Mouse (Mus musculus): ENCODE measurements at regions not wholly inside any gene's neighbourhood (a gene's known extent, or its start where the extent isn't known, plus 50 kb on each side); places are given as distances from the start of the nearest gene placed in this dataset.

- no peak for DNase-seq
Observed at GRCm38 (mm10) chr12:39952854-39953253, 85.0 kb downstream of the Arl4a start.

GRCm38 (mm10) chr12:39951911-39952310 is 85.9 kb downstream of the Arl4a start:
- DNase-seq: no peak

GRCm38 (mm10) chr12:39950270-39950801 is 87.5 kb downstream of the Arl4a start:
- DNase-seq: no peak

GRCm38 (mm10) chr12:39942910-39943309 is 94.9 kb downstream of the Arl4a start:
- no peak for DNase-seq

GRCm38 (mm10) chr12:39941162-39941561 is 96.7 kb downstream of the Arl4a start:
- no peak for DNase-seq

DNA sequence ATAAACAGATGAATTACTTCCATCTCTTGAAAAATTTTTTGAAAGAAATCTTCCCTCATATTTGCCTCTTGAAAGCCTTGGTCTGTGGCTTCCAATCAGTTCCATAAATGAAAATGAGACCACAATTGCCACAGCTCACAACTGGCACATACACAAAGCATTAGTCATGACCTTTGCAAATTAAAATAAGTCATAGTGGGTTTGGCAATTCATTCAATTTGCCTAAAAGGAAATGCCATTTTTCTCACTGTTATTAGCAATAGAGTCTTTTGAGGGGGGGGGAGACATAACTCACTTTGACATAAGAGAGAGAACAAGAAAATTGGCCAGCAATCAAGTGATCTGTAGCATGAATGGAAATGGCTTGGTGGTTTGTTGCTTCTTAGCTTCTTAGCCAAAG is 98.8 kb downstream of the Arl4a start:
- DNase-seq: no peak

- no peak for DNase-seq
Observed at GRCm38 (mm10) chr12:39938211-39938610, 99.6 kb downstream of the Arl4a start.

GRCm38 (mm10) chr12:39936331-39936730 is 101.5 kb downstream of the Arl4a start:
- DNase-seq: no peak

DNA sequence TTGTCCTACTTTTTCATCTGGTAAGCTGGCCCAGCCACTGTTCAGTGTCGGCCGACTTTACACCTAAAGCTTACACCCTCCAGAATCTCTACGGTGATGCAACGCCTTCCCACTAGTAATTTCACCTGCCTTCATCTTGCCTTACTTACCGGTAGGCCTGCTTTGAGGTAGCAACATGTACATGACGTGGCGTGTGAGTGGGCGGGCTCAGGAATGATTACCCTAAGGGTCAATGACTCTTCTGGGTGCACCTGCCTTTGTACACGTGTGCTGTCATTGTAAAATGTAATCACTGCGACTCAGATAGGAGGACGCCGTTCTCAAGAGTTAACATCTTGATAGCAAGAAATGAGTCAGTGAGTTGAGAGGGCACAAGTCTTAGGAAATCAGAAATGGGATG is 102.0 kb downstream of the Arl4a start:
- no peak for DNase-seq

GRCm38 (mm10) chr12:39934877-39935276 is 102.9 kb downstream of the Arl4a start:
- DNase-seq: no peak

GRCm38 (mm10) chr12:39931251-39931650 is 106.6 kb downstream of the Arl4a start:
- DNase-seq: no peak

- no peak for DNase-seq
Observed at GRCm38 (mm10) chr12:39927902-39928301, 109.9 kb downstream of the Arl4a start.

DNA sequence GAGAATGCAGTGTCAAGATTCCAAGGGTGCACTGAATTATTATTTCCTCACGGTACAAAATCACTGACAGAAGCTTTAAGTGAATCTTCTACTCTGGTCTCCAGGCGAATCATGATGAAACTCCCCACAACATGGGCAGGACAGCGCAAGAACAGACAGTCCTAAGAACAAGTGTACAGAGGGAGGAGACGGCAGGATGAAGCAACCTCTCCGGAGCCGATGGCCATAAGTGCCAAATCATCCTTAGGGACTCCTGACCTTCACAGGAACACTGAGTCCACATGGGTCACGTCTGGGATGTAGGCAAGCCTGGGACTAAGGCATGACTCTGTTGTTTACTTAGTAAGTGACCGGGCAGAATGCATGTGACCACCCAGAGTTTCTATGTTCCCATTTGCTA is 110.8 kb downstream of the Arl4a start:
- no peak for DNase-seq

DNA sequence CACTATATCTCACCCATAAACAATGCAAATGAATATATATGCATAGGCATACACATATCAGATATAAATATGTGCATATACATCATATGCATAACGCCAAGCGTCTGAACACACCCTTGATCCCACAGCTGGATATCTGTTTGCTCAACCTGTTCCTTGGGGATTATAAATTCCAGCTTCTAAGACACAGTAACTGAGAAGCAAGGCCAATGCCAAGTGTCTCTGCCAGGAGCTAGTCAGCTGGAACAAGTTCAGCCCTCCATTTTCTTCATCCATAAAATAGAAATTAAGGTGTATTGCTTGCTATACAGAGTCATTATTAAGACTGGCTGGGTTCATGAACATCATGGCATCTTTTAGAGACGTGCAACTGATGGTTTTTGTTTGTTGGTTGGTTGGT is 116.3 kb downstream of the Arl4a start:
- no peak for DNase-seq

DNA sequence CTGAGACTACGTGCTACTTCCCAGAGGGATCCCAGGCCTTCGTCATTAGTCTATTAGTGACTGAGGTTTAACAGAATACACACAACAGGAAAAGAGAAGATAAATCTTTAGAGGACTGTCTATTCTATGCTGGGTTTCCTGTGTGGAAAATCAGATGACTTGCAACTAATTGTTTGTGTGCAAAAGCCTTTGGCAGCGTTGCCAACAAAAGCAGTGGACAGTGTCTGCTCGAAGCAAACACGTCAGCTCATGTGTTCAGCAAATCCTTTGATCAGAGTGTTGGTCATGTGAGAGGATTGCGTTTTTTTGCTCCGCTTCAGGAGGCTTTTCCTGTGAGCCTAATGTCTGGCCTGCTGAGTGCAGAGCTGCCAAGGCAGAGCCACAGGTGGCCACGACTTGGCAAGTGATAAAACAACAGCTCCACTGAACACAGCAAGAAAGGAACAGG is 117.3 kb downstream of the Arl4a start:
- DNase-seq: peak; percentile 52 to 63

- DNase-seq: no peak
Observed at GRCm38 (mm10) chr12:39919909-39920308, 117.9 kb downstream of the Arl4a start.

DNA sequence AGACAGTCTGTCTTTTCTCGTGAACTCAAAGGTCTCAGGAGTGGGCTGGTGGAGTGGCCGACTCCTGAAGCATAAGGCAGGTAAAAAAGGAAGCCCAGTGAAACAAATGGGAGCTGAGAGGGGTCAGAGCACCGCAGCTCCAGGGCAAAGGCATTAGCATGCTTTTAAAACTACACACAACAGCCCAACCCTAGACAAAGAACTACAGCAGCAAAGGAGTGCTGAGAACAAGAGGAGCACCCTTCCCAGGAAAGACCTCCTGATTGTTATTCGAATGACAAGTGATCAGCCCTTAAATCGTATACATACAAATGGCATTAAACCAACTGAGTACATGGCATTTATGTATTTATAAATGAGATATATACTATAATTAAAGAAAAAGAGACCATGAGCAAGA is 149.3 kb downstream of the Arl4a start:
- DNase-seq: no peak

DNA sequence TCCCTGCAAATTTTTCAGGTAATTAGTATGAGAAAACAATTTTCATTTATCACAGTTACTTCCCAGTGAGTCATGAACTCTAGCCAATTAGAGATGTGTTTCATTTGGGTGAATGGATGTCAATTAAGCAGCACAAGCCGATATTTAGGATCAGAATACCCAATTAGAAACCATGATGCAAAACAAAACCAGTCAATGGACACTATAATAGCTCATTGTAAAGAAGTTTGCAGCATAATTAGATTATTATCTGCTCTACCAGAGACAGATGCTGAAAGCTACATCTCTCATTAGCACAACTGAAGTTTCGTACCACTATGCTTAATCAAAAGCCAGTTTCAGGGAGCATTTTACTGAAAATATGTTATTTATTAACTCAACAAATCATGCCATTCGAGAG is 152.5 kb downstream of the Arl4a start:
- DNase-seq: no peak

GRCm38 (mm10) chr12:39880309-39880708 is 157.5 kb downstream of the Arl4a start:
- no peak for DNase-seq

DNA sequence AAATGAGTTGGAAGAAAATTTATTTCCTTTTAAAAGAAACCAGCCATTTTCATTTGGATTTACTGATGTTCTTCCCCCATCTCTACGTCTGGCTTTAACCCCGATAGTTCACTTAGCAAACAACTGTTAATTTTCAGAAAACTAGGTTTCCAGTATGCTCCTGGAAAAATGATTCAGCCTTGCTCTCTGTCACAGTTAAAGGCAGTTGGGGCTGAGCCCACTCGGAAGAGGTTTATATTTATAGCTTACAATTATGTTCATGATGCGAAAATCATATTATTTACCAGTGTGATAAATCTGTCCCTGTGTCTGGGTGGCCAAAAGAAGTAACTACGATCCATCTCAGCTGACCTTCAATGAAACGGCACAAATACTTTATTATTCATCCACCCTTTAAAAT is 163.9 kb downstream of the Arl4a start:
- DNase-seq: peak; percentile 27 to 54

DNA sequence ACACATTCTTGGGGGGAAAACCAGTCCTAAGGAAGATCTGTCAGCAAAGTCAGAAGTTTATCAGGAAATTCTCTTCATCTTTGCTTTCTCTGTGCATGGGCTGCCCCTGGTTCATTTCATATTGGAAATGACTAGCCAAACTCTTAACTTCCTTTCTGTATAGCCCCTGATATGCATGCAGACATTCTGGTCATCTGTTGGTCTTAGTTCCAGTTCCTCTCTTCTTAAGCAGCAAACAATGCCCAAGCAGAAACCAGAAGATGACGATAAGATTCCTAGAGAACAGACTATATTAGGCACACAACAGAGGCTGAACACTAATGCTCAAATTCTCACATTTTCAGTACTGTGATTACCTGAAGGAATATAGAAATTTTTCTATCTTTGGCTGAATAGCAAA is 176.0 kb downstream of the Arl4a start:
- DNase-seq: no peak

DNA sequence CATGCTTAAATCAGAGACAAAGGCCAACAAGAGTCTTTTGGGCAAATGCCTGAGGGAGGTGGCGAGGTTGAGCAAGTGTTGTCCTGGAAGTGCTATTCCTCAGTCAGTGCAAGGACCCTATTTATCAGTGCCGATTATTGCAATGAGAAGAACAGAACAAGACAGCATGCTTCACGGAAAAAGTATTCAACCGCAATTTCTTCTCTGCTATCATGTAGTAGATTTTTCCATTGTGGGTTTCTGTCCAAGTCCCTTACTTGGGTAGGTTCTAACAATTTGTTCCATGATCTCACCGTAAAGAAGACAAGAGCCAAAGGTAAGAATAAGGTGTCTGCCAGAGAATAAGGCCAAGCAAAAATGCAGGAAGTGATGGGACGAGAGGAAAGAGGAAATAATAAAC is 186.2 kb downstream of the Arl4a start:
- no peak for DNase-seq

DNA sequence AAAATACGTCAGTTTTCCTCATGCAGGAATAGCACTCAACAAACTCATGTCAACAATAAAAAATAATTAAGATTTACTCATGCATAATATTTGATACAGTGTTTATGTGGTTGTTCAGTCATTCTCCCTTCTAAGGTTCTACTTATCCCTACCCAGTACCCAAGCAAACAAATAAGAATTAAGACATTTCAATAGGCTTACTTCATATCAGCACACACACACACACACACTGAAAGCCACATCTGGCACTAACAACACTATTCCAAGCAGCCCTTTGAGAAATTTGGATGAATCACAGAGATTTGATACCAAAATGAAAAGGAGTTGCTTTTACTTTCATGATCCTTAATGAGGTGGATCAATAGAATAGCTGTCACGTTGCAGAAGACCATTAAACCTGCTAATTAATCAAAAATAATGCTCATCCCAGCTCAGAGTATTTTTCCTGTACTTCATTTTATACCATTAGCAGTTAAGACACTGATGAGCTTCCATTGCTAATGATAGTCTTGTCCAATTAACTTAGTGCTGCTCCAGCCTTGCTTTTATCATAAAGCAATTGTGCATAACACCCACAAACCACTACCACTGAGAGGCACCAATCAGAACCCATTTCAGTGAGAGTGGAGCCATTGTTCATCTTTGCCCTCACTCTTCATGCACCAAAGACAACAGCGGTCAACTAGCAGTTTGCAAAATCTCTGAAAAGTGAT is 188.3 kb downstream of the Arl4a start:
- no peak for DNase-seq

- no peak for DNase-seq
Observed at GRCm38 (mm10) chr12:39840615-39841014, 197.2 kb downstream of the Arl4a start.

- no peak for DNase-seq
Observed at GRCm38 (mm10) chr12:39840179-39840578, 197.6 kb downstream of the Arl4a start.

All from kidney, postnatal 4 days (tissue).